Mouse (Mus musculus): ENCODE results near the gene Rassf3.

Rassf3 gene

DNA sequence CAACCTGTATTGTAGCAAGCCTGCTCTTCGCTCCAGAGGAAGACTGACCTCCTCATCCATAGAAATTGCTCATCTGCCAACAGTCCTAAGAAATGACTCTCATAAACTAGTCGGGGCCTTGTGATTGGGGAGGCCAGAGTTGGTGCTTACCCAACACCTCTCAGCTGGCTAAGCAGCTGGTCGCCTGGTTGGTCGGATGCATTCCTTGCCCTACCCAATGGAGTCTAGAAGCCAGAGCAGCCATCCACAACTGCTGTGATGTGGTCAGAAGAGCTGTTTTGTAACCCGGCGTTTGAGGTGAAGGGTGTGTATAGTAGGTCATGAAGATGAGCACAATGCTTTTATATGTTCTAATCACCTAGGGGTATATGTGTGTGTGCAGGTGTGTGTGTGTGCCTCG lies 77.5 kb downstream of the Rassf3 start:
- DNase-seq: no peak

DNA sequence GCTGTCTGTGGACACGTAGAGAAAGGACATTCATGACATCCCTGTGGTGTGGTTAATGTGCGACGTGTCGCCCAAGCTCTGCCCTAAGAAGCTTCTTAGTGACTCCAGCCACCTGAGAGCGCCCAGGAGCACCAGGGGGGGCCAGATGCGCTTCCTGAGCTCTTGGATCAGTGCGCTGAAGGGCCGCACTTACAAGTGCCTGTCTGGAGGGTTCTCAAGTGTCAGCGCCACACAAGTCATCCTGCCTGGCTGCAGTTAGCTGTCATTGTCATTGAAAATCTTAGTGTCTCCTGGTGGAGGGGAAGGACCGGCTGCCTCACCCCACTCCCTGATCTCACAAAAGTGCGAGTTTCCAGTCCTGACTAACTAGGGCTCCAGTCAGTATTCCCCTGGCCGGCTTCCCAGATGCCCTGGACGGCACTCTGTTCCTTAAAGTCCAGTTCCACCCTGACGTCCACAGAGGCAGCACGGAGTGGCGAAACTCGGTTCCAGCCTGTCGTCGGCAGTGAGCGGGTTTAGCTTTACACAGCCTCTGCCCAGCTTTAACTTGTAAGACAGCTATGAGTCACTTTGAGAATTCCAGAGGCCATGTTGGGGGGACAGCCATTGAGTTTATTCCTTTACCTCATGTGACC lies 80.5 kb downstream of the Rassf3 start:
- DNase-seq: no peak

DNA sequence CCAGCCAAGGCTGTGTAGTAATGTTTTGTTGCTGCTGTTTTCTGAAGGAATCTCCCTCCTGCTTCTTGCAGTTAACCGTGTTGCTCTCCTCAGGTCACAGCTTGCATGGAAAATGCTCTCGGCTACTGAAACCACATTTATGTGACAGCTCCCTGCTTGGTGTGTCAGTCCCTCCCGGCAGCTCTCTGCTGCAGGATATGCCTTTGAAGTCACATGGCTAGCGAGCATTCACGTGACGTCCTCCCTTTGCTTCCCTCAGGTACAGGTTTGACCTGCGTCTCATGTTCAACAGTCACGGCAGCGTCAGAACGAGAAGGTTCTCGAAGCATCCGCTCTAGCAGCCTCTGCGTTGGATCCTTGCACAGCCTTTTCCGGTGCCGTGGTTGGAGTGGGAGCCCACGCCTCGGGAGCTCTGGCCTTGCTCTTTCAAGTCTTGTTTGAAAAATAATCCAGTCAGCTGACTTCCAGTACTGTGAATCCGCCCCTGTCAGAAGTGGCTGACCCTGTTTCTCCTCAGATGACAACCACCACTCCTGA lies 81.3 kb downstream of the Rassf3 start:
- no peak for DNase-seq

DNA sequence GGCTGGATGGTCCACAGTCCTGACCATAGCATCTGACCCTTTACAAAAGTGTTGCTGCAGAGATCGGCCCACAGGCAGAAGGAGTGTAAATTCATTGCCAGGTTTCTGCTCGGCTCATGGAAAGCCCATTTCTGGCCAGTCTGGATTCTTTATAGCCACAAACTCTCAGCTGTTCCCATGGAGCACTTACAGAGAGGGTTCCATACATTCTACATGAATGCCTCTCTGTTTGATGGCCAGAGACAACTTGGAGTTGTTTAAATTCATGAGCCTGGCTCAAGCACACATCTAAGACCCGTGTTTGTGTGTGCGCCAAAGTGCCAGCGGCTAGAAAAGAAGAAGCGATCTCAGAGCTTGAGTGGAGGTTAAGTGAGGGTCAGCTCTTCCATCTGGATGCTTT lies 81.9 kb downstream of the Rassf3 start:
- DNase-seq: no peak

DNA sequence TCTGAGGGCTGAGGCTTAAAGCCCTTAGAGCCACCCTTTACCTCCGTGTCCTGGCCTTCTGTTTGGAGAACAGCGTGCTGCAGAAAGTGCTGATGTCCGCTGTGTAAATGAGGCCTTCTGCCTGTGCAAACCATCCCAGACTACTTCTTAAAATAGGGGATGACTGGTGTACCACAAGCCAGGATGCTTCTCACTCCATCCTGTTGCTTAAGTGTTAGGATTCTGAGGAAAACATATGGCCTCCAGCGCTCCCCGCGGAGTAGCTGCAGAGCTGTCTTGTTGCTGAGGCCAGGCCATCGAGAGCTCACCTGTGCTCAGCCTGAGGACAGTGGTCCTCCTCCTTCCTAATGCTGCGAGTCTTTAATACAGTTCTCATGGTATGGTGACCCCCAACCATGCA lies 84.2 kb downstream of the Rassf3 start:
- DNase-seq: no peak

DNA sequence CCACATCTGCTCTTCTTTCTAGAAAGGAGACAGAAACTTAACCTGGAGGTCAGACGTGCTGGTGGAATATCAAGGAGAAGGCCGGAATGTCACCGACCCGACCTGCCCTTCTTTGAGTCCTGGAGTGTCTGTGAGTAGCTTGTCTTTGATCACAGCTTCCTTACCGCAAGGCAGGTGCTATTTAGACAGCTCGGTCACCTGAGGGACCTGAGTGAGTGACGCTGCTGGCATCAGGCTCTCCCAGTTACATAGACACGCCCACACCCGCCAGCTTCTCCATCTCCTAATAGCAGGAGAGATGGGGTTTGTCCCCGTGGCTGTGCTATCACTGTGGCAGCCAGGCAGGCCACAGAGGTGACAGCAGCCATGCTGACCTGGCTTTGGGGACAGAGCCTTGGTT lies 85.5 kb downstream of the Rassf3 start:
- no peak for DNase-seq

DNA sequence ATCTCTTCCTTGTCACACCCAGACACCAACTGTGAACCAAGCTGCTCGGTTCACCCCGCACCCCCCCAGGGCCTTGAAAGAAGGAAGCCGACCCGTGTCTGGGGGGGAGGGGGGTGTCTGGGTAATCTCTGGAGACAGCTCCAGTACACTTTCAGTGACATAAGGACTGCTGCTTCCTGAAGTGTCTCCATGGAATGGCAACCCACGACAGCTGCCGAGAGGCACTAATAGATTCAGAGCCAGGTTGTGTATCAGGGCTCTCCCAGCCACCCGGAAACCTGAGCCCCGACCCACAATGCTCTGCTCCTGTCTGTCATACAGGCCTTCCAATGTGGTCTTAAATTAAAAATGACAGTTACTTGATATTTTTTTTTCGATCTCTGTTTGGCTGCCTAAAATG lies 89.8 kb downstream of the Rassf3 start:
- peak in 1 of 2 experiments; percentile 20 for DNase-seq

DNA sequence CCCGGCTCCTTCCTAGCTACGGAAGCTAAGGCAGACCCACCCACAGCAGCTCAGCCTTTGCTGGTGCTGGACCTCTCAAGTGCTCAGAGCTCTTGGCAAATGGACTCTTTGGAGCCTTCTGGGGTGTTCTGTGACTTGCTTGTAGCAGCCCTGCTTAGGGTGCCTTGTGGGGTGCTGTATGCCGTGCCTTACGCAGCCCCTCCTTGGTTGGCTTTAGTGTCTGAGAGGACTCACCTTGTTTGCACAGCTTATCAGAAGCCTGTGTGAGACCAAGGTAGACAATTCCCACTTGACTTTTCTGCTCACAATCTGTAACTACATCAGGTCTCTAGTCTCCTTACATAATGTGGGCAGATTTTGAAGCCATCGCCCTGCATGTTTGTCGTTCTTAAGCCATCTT lies 90.5 kb downstream of the Rassf3 start:
- no peak for DNase-seq

DNA sequence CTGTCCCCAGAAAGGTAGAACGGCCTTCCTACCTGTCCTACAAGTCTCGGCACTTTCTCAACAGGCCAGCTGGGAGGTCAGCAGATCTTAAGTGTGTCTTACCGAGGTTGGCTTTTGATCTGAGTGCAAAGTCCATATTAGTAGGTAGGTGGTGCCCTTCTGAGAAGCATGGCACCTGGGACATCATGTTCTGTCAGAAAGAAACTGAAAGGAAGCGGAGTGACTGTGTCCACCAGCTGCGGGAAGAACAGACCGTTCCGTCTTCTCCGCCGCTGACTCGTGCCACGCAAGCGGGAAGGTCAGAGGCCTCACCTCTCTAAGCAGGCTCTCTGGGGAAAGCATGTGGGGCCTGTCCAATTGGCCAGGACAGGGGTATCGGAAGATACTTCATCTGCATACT lies 91.4 kb downstream of the Rassf3 start:
- DNase-seq: no peak

DNA sequence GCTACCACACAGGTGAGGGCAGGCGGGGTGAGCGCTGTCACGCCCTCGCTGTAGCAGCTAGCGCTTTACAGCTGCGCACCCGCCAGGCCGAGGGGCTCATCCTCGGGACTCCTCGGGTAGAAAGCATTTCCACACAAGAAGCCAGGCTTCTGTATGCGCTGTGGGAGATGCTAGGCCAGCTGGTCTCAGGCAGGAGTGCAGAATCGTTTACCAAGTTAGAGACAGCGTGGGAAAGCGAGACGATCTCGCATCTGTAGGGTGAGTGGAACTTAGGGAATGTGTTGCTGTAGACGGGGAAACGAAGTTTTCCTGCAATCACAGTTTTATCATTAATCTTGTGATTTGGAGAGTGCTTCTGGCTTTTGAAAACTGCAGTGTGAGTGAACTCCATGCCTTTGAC lies 94.9 kb downstream of the Rassf3 start:
- no peak for DNase-seq

DNA sequence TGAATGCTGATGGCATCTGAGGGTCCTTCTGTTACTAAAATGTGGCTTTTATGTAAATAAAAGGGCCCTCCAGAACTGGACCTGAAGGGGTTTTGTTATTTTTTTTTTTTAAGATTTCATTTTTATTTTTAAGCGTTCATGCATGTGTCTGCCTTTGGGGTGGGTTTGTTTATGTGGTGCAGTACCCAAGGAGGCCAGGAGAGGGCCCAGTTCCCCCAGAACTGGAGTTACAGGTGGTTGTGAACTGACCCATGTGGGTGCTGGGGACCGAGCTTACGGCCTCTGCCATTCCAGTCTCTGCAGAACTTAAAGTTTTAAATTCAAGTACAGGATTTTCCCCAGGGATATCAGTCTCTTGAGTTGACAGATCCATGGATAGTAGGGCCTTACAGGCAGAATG lies 96.8 kb downstream of the Rassf3 start:
- DNase-seq: peak in 1 of 2 experiments; percentile 36

DNA sequence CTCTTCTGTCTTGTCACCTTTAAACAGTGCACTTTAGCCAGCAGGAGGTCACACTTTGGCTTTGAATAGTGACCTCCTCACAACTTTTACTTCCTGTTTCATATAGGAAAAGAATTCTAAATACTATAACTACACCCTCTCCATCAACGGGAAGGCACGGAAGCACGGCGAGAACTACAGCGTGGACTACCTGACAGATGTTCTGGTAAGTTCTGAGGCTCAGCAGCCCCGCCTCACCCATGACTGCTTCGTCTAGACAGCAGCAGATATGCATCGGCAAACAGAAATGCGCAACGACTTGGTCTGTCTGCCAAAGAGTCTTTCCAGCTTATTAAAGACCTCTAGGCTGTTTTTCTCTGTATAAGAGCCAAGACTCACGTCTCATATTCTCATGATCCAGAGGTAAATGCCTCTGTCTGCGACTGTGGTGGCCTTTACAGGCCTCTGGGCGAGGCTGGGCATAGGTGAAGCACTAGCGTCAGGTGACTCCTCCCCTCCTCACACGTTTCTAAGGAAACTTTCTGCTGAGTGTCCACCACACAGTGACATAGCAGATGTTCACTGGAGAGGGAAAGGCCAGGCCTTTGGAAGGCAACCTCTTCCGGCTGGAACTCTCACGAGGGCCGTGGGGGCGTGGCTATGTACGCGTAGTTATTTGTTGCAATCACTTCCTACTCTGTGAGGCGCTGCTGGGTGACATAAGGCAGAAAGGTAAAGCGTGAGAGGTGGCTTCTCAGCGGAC lies 99.4 kb downstream of the Rassf3 start:
- no peak for DNase-seq

DNA sequence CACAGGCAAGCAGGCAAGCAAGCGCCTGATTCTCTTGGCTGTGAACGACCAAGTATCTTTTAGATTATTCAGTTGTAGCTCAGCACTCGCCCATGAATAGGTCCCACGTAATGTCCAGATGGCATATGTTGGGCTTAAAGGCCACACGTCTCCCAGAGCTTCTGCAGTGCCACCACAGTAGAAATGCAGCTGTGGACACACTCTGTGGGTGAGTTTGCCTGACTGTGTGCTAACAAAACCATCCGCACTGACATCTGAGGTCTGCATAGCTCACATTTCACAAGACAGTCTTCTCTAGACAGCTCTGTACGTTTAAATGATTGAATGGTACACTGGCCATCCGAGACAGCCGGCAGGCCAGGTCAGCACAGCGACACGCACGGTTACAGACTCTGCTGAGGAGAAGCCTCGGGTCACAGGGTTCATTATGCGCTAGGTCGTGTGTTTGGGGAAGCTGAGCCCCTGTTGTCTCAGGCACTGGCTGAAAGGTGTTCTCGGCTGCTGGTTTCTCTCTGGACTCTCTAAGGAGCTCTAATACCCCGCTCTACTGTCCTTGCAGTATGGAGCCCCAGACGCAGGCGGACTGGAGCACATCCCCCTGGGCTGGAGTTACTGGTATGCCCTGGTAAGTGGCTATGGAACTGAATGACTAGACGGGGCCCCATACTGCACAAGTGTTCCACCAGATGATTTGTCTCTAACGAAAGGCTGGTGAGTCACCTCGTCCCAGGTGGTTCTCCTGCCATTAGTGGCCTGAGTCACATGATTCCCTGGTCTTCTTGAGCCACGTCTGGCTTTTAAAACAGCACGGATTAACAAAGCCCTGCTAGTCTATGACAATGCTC lies 100.3 kb downstream of the Rassf3 start:
- DNase-seq: no peak

DNA sequence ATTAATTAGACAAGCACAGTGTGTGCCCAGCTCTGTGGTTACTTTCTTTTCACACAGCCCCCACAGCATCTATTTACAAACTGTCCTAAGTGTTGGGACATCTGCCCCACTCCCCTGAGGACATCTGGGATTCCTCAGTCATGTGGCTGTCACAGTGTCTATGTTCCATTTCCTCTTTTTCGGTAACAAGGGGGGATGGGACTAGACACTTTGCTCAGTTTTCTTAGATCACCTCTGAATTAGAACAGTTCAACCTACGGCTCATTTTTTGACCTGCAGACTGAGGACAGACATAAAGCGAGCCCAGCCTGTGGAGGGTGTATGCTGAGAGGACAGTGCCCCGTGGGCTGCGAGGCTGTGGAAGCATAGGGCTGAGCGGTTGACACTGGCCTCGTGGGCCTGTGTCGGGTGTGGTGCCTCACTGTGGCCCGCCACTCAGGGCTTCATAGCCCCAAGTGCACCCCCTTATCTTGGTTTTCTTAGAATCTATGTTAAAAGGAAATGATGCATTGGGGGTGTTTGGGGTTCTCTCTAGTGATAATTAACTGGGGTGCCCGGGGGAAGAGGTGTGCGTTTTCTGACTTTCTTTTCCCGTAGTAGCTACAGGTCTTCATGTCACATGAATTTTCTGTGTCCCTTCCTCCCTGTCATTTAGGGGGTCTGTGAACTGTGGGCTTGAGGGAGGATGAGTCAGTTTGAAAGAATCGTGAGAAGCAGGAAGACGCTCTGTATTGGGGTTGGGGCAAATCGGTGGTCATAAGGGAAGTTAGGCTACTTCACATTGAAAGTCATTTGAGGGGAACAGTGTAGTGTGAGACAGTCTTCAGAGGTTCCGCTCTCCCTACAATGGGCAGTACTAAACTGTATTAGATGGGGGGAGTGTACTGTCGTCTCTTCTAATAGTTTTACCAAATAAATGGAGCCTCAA lies 101.2 kb downstream of the Rassf3 start:
- no peak for DNase-seq

DNA sequence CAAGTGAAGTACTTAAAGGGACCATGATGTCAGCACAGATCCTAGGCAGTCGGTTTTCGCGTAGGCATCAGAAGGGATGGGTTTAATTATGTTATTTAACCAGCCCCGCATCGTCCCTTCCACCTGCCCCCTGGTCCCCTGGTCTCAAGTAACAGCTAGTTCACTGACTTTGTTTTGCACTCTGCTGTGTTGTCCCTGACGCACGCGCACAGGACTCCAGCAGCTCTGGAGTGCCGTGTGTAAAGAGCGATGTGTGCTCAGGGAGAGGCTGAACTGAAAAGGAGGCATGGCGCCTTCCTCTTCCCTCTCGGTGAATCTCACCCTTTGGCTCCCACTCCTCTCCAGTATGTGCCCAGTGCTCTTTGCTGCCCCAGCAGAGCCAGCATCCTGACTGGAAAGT lies 102.1 kb downstream of the Rassf3 start:
- no peak for DNase-seq

DNA sequence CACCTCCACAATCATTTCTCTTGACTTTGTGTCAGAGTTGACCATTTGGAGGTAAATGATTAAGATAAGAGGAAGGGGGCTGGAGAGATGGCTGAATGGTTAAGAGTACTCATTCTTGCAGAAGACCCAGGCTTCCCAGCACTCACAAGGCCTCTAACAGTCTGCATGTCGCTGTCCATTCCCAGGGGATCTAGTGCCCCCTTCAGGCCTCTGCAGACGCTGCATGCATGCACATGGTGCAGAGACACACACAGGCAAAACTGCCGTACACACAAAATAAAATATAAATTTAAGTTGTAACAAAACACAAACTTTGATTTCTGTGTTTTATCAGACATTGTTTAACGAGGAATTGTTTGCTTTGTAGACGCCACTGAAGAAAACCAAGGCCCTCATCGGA lies 105.4 kb downstream of the Rassf3 start:
- peak in 1 of 2 experiments; percentile 35 for DNase-seq

DNA sequence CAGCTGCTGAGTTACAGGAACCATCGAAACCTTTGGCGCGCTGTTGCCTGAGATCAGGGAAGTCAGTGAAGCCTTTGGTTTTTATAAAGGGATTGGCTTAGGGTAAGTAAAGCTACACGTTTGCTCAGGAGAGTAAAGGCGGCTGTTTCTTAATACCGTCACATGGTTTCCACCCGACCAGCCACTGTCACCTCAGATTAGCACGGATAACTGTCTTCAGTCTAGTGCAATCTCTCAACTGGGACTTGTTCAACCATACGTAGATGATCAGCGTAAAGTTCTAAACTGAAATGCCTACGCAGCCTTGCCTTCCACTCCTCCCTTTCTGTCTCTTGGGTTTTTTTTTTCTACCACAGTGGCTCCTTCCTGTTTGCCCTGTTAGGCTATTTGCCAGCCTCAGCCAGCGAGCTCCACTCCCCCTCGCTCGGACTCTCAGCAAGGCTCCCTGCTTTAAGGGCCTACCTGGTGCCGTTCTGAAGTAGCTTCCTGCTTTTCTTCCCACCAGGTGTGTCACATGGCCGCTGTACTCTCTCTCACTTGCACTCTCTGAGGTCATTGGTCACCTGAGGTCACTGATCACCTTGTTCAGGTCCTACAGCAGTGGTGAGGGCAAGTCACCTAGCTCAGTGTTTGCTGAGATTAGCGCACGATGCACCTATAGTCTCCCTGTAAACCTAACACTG lies 107.2 kb downstream of the Rassf3 start:
- no peak for DNase-seq

DNA sequence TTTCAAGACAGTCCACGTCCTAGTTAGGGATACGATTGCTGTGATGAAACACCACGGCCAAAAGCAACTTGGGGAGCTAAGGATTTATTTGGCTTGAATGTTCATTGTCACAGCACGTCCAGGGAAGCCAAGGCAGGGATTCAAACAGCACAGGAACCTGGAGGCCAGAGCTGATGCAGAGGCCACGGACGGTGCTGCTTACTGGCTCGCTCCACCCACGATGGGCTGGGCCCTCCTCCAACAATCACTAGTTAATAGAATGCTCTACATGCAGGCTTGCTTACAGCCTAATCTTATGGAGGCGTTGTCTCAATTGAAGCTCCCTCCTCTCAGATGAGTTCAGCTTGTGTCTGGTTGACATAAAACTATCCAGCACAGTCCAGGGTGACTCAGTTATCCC lies 108.4 kb downstream of the Rassf3 start:
- no peak for DNase-seq

DNA sequence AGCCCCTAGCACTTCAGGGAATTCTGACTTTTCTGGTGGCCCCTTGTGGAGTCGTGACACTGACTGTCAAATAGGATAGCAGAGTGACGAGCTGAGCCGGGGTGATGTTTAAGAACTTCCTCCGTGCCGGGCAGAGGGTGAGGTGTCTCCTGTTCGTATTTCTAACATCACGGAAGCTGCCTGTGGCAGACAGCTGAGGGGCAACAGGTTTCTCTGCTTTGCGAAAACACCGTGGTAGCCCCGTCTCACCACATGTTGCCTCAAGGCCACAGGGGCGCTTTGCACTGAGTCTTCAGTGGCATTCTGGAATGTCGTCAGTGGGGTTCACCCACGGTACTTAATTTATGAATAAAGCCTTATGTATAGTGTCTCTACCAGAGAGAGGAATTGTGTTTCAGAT lies 108.9 kb downstream of the Rassf3 start:
- no peak for DNase-seq

DNA sequence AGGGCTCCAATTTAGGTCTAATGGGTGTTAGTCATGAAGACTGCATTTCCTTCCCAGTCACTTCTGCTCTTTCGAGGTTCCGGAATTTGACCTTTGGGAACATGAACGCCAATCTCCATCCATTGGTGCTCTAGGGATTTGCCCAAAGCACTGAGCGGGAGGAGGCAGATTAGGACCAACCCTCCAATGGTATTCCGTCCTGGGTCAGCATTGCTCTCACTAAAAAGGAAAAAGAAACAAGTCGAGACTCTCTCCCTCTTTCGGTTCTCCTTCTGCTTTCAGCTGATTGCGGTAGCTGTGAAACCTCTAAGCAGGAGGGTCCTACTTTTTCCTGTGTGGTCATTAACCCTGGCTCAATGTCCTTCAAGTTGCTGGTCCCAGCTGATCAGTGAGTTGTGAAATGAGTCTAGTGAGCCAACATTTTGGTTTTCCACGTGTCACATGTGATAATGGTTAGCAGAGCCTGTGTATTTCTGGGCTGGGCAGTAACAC lies 110.3 kb downstream of the Rassf3 start:
- DNase-seq: no peak

DNA sequence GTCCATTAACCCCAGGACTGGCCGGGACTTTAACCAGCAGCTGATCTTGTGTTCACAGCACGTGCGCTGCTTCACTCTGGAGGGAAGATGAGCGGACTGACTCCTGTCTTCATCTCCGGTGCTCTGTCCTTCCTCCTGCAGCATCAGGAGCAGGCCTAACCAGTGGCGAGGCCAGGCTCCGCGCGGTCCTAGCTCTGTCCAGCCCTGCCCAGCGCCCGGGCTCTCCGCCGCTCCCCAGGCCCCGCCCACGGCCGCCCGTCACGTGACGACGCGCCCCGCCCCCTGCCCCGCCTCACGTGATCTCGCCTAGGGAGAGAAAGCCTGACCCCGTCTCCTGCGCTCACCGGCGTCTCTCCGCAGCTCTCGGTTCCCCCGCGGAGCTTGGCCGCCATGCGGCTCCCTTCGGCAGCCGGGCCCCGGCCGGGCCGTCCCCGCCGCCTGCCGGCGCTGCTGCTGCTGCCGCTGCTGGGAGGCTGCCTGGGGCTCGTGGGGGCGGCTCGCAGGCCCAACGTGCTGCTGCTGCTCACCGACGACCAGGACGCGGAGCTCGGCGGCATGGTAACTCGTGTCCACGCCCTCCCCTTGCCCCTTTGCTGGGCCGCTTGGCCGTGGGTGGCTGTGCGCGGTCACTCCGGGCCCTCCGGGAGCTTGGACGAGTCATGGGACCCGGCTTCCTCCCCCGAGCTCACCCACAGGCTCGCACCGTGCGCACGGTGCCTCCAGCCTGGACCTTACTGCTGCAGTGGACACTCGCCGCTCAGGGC lies 111.2 kb downstream of the Rassf3 start, which contains the start of gene Gns:
Gene Gns, plus strand, starts transcription at position 290 of the 764 bp plus-strand sequence.
- peak; percentile 95 to 97 for DNase-seq
